Mouse (Mus musculus) megakaryocyte, adult 5-6 weeks (primary cell): Measurements from ENCODE around the gene Kcns3. TPM values are rescaled to one million over a fixed set of nuclear protein-coding genes. Genes with fewer than 3 reads are reported as not detected.

Experiments
- ATAC-seq: 2 replicates; pipeline ENCODE4 v1.8.0; 2016; ENCODE audit warnings: mild to moderate bottlenecking, inconsistent platforms; ENCODE audit not compliant: poor library complexity, severe bottlenecking
- total RNA-seq, 2 experiments: library from RNA; stranded (forward) in 1 of 2; stranded (reverse) in 1 of 2; fragments of 153-499, 151-499 nt in 1 of 2; fragments of 221-1000, 200-1000 nt in 1 of 2; gene quantifications; 2 replicates each; pipeline versions ENCODE4 v1.2.3 to v1.2.4; 2015 to 2017

Kcns3 gene
- total RNA-seq (2015) (not detected in 2 replicates), total RNA-seq (2017) (not detected in 2 replicates)

- no peak for ATAC-seq
Observed at GRCm38 (mm10) chr12:11151015-11151414, at the start of gene Kcns3. Gene Kcns3 (minus strand): TSS chr12:11151056.

GRCm38 (mm10) chr12:11198551-11198950 is 47.7 kb upstream of the Kcns3 start:
- ATAC-seq = no peak

- ATAC-seq = no peak
Observed at GRCm38 (mm10) chr12:11198026-11198425, 47.2 kb upstream of the Kcns3 start.

- ATAC-seq = no peak
Observed at GRCm38 (mm10) chr12:11196830-11197229, 46.0 kb upstream of the Kcns3 start.

GRCm38 (mm10) chr12:11196142-11196597 is 45.3 kb upstream of the Kcns3 start:
- peak; percentile 97 for ATAC-seq

- peak; percentile 39; the same call in 1 of the 2 replicates for ATAC-seq
Observed at GRCm38 (mm10) chr12:11195031-11195430, 44.2 kb upstream of the Kcns3 start.

- peak; percentile 87 for ATAC-seq
Observed at GRCm38 (mm10) chr12:11178486-11179154, 27.8 kb upstream of the Kcns3 start.

GRCm38 (mm10) chr12:11177408-11178394 is 26.8 kb upstream of the Kcns3 start:
- peak; percentile 70 for ATAC-seq

- ATAC-seq = no peak
Observed at GRCm38 (mm10) chr12:11158670-11159069, 7.8 kb upstream of the Kcns3 start.

GRCm38 (mm10) chr12:11155123-11155522 is 4.3 kb upstream of the Kcns3 start:
- no peak for ATAC-seq

- ATAC-seq = no peak
Observed at GRCm38 (mm10) chr12:11153587-11153986, 2.7 kb upstream of the Kcns3 start.

GRCm38 (mm10) chr12:11150192-11150935 is 492 bp downstream of the Kcns3 start:
- no peak for ATAC-seq

GRCm38 (mm10) chr12:11149421-11150191 is 1.2 kb downstream of the Kcns3 start:
- ATAC-seq = no peak

- ATAC-seq = no peak
Observed at GRCm38 (mm10) chr12:11149121-11149420, 1.8 kb downstream of the Kcns3 start.

- ATAC-seq = no peak
Observed at GRCm38 (mm10) chr12:11144894-11145293, 6.0 kb downstream of the Kcns3 start.

GRCm38 (mm10) chr12:11132418-11132817 is 18.4 kb downstream of the Kcns3 start:
- ATAC-seq = no peak

- ATAC-seq = no peak
Observed at GRCm38 (mm10) chr12:11129188-11129587, 21.7 kb downstream of the Kcns3 start.

GRCm38 (mm10) chr12:11126186-11126759 is 24.6 kb downstream of the Kcns3 start:
- no peak for ATAC-seq

GRCm38 (mm10) chr12:11101565-11101964 is 49.3 kb downstream of the Kcns3 start:
- ATAC-seq = no peak
